Mouse (Mus musculus): ENCODE measurements around the gene Clec1b. TPM values are rescaled to one million over a fixed set of nuclear protein-coding genes. Genes with fewer than 3 reads are reported as not detected.

Clec1b gene
- polyA plus RNA-seq (2016; fragmentation: Nextera tagmentation; extraction: Ambion mirVana): 16.4 and 19.8 TPM in 2 replicates

DNA sequence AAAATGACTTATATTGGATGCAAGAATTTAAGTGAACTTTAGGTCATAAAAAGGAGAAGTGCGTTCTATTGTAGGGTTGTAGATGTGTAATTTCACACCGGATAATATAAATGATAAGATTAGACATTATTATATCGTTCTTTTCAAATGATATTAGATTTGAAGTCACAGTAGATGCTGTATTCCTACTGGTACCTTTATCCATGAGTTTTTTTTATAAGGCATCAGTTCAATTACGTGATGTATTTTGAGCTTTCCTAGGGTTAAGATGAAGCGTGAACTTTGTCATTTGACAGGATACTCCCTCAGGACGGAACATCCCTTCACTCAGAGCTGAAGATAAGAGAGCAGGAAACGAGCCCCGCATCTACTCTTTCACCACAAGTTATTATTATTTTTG, at the start of gene Clec1b:
TSS of gene Clec1b (plus strand) at position 301 of the 400 bp plus-strand sequence.
- H3K4me3 ChIP-seq: no peak within 1 kb of the TSS
- DNase-seq (ENCODE audit: extremely low spot score, low spot score): no peak
- no peaks in the 10 kb centered on the region for H3K27me3 ChIP-seq (ENCODE audit: poor library complexity, severe bottlenecking)
- H3K9me3 ChIP-seq: no peaks in the 10 kb centered on the region
- H3K4me1 ChIP-seq: no peaks in the 10 kb centered on the region
- no peaks in the 10 kb centered on the region for H3K36me3 ChIP-seq (replicated peaks)
- H3K27ac ChIP-seq: no peak within 1 kb of the TSS
- 85% methylated on average over 8 of the region's 8 CpGs for WGBS

DNA sequence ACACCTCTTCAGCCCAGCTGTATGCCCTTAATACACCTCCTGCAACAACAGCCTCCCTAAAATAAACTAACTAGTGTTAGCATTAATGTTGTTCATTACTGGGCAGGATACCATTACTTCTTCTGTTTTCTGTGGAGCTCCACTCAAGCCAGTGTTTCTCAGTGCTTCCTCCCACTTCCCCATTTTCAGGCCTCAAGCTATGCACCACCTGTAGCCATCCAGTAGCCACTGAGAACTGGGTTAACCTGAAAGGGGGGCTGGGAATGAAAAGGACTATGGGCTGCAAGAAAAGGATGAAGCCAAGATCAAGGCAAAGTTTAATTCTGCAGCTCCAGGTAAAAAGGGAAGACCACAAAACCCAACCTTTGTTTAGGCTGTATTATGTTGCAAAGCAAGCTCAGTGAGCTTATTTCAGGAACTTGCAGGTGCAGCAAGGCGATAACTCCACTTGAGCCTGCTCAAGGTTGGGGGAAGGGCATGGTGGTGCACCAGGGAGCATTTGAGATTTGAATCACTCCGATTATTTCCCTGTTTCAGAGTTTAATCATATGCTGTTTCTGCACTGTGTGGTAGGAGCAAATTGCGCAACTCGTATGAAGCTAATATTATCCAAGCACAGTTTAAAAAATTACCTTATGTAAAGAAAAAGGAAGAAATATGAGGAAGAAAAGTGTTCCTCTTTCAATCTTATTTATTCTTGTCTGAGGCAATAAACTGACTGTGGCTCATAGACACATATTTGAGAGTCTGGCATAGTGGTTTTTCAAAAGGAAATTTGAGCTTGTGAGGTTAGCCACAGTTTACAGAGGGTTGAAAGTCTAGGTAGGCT, 47.4 kb upstream of the Clec1b start:
- no peaks in the 10 kb centered on the region for H3K27me3 ChIP-seq (ENCODE audit: poor library complexity, severe bottlenecking)
- H3K9me3 ChIP-seq: peaks cover 11% of the 10 kb centered on the region; the same call in 1 of the 2 replicates
- no peak overlapping the region for H3K4me3 ChIP-seq
- WGBS: 62% methylated on average over 4 of the region's 4 CpGs
- H3K4me1 ChIP-seq: no peaks in the 10 kb centered on the region
- H3K36me3 ChIP-seq (replicated peaks): no peaks in the 10 kb centered on the region
- DNase-seq (ENCODE audit: extremely low spot score, low spot score): no peak
- no peak overlapping the region for H3K27ac ChIP-seq

DNA sequence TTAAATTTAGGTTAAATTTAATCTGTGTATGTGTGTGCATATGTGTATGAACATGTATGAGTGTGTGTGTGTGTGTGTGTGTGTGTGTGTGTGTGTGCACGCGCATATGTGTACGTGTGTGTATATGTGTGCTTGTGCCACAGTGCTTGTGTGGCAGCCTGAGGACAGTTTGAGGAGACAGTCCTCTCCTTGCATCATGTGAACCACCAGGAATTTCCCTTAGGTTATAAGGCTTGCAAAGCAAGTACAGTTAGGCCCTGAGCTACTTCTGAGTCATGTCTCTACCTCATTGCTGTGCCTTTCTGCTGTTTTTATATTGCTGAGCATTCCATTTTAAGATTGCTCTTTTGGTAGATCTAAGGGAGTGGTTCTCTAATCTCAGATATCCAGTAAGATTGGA, 46.0 kb upstream of the Clec1b start:
- H3K4me3 ChIP-seq: no peak overlapping the region
- H3K36me3 ChIP-seq (replicated peaks): no peaks in the 10 kb centered on the region
- WGBS: 98% methylated on average over 3 of the region's 3 CpGs
- peaks cover 11% of the 10 kb centered on the region; the same call in 1 of the 2 replicates for H3K9me3 ChIP-seq
- H3K27me3 ChIP-seq (ENCODE audit: poor library complexity, severe bottlenecking): no peaks in the 10 kb centered on the region
- H3K27ac ChIP-seq: no peak overlapping the region
- no peaks in the 10 kb centered on the region for H3K4me1 ChIP-seq
- DNase-seq (ENCODE audit: extremely low spot score, low spot score): no peak

DNA sequence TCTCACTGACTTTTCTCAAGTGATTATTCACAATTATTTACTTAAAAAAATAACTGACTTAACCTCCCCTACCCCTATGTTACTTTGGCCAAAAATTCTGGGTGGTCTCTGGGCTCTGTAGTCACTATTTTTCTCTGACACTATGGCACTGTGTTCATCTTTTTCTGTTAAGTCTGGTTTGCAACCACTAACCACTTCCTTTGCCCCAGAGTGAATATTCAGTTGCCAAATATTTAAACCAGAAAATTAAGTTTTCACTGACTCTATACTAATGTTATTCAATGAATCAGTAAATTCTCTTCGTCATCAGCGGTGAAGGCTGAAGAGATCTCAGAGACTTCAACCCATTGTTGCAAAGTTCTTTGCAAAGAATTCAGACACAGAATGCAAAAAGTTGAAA, 41.3 kb upstream of the Clec1b start:
- H3K9me3 ChIP-seq: no peaks in the 10 kb centered on the region
- H3K36me3 ChIP-seq (replicated peaks): no peaks in the 10 kb centered on the region
- no peak overlapping the region for H3K27ac ChIP-seq
- no peak overlapping the region for H3K4me3 ChIP-seq
- no peaks in the 10 kb centered on the region for H3K4me1 ChIP-seq
- WGBS: 97% methylated on average over 2 of the region's 2 CpGs
- no peak for DNase-seq (ENCODE audit: extremely low spot score, low spot score)
- H3K27me3 ChIP-seq (ENCODE audit: poor library complexity, severe bottlenecking): no peaks in the 10 kb centered on the region

DNA sequence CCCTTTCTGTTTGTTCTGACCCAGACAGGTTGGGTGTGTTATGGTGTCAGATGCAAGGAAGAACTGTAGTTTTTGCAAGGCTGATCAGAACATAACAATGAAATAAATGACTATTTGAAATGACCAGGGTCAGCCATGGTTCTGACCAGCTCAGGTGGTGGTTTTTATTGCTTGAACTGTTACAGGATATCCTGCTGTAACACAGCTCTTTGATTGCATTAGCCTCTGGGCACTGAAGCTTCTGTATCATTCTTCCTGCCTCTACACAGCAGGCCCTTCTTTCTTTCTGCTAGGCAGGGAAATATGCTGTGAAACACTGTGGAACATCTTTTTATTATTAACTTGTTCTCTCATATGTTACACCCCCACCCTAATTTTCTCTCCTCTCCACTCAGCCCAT, 40.7 kb upstream of the Clec1b start:
- Histone ChIP-seq H3K9me3 (no peaks in the 10 kb centered on the region), H3K4me1 (no peaks in the 10 kb centered on the region), H3K27ac (no peak overlapping the region), H3K36me3 (replicated peaks) (no peaks in the 10 kb centered on the region), H3K4me3 (no peak overlapping the region), H3K27me3 (ENCODE audit: poor library complexity, severe bottlenecking) (no peaks in the 10 kb centered on the region)
- DNase-seq (ENCODE audit: extremely low spot score, low spot score): no peak

DNA sequence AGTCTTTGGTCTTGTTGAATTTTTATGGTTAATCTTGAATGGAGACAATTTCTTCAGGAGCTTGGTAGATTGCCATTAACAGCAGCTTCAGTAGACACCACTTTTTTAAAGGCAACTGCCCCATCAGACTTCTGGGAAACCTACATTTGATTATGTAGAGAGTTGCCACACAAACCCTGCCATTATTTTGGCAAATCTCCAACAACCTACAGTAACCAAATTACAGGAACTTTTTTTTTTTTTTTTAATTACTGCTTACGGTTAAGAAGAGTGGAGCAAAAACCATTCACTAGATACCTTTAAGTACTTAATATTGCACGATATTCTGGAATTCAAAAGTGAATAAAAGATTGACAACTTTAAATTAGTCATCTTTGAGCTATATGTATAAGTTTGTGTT, 37.6 kb upstream of the Clec1b start:
- Histone ChIP-seq H3K27me3 (ENCODE audit: poor library complexity, severe bottlenecking) (no peaks in the 10 kb centered on the region), H3K4me1 (no peaks in the 10 kb centered on the region), H3K27ac (no peak overlapping the region), H3K9me3 (no peaks in the 10 kb centered on the region), H3K36me3 (replicated peaks) (no peaks in the 10 kb centered on the region), H3K4me3 (no peak overlapping the region)
- DNase-seq (ENCODE audit: extremely low spot score, low spot score): no peak
- 88% methylated on average over 2 of the region's 2 CpGs for WGBS

DNA sequence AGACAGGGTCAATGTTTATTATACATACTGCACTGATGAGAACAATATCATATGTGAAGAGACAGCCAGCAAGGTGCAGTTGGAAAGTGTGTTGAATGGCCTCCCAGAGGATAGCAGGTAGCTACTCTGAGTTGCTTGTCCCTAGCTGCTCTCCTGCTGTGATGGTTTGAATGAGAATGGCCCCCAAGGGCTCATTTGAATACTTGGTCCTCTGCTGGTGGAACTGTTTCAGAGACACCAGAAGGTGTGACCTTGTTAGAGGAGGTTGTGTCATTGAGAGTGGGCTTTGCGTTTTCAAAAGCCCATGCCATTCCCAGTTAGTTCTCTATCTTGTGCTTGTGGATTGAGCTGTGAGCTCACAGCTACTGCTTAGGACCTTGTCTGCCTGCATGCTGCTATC, 33.2 kb upstream of the Clec1b start:
- no peak overlapping the region for H3K27ac ChIP-seq
- no peak overlapping the region for H3K4me3 ChIP-seq
- H3K9me3 ChIP-seq: no peaks in the 10 kb centered on the region
- no peaks in the 10 kb centered on the region for H3K27me3 ChIP-seq (ENCODE audit: poor library complexity, severe bottlenecking)
- 34% methylated on average over 1 of the region's 1 CpGs for WGBS
- no peaks in the 10 kb centered on the region for H3K4me1 ChIP-seq
- no peak for DNase-seq (ENCODE audit: extremely low spot score, low spot score)
- no peaks in the 10 kb centered on the region for H3K36me3 ChIP-seq (replicated peaks)

DNA sequence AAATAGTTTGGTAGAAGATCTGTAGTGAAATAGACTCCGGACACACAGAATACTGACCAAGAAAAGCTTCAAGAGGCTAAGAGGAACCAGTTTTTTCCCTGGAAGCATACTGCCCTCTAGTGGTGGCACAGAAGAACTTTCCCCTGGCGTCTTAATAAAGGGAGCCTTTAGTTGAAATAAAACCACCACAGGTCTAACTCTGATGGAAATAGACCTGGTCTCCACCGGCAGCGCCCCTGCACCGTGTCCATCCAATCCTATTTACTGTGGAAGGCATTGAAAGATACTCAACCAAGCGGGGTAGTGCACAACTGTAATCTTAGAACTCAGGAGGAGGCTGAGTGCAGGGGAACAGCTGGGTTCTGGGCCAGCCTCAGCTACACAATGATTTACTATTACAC, 31.1 kb upstream of the Clec1b start:
- DNase-seq (ENCODE audit: extremely low spot score, low spot score): peak; percentile 25
- H3K9me3 ChIP-seq: no peaks in the 10 kb centered on the region
- H3K27me3 ChIP-seq (ENCODE audit: poor library complexity, severe bottlenecking): no peaks in the 10 kb centered on the region
- no peak overlapping the region for H3K4me3 ChIP-seq
- H3K27ac ChIP-seq: no peak overlapping the region
- 22% methylated on average over 6 of the region's 6 CpGs for WGBS
- no peaks in the 10 kb centered on the region for H3K4me1 ChIP-seq
- no peaks in the 10 kb centered on the region for H3K36me3 ChIP-seq (replicated peaks)

DNA sequence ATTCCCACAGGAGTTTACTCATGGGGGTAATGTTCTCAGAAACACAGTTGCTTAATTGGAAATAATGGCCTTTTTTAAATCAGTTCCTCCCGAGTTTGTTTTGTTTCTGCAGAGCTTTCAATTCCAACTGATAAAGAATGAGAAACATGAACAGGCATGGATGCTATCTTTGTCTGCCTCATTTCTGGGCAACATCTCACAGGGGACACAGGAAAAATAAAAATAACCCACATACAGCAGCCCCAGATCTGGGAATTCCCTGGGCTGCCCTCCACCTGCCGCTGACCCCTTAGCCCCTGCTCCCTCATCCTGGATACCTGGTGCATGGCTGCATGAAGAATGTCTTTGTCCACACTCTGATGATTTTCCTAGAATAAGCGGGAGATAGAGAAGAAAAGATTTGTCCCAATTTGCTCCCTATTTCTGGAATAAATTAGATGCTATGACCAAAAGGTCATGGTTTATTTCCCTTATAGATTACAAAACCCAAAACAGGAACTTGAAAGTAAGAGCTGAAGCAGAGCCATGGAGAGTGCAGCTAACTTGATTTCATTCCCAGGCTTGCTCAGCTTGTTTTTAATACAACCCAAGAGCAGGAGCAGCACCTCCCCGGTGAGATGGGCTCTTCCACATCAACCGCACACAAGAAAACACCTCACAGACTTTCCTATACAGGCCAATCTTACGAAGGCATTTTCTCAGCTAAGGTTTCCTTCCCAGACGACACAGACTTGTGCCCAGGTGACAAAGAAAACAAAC, 27.5 kb upstream of the Clec1b start:
- Histone ChIP-seq H3K27me3 (ENCODE audit: poor library complexity, severe bottlenecking) (no peaks in the 10 kb centered on the region), H3K9me3 (no peaks in the 10 kb centered on the region), H3K36me3 (replicated peaks) (no peaks in the 10 kb centered on the region), H3K27ac (no peak overlapping the region), H3K4me3 (no peak overlapping the region), H3K4me1 (no peaks in the 10 kb centered on the region)
- 72% methylated on average over 7 of the region's 7 CpGs for WGBS
- no peak for DNase-seq (ENCODE audit: extremely low spot score, low spot score)

DNA sequence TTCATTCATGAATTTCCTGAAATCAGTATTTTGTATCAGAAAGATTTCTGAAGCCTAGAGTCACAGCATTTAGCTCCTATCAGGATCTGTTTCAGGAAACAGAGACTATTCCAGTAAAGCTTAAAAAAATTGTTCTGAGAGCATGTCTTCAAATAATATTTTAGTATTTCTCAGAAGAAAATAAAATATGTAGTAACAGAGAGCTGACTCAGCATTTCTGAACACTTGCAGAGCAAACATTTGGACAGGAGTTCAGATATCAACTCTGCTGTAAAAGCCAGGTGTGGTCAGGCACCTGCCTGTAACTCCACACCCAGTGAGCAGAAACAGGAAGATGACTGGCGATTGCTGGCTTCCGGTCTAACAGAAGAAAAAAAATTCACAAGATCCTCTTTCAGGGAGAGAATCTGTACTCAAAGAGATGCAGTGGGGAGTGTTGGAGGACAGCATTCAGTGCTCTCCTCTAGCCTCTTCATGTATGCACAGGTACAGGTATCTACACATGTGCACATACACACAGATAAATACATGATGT, 22.1 kb upstream of the Clec1b start:
- Histone ChIP-seq H3K4me1 (no peaks in the 10 kb centered on the region), H3K36me3 (replicated peaks) (no peaks in the 10 kb centered on the region), H3K4me3 (no peak overlapping the region), H3K27ac (no peak overlapping the region), H3K27me3 (ENCODE audit: poor library complexity, severe bottlenecking) (no peaks in the 10 kb centered on the region), H3K9me3 (no peaks in the 10 kb centered on the region)
- WGBS: 89% methylated on average over 2 of the region's 2 CpGs
- DNase-seq (ENCODE audit: extremely low spot score, low spot score): no peak

DNA sequence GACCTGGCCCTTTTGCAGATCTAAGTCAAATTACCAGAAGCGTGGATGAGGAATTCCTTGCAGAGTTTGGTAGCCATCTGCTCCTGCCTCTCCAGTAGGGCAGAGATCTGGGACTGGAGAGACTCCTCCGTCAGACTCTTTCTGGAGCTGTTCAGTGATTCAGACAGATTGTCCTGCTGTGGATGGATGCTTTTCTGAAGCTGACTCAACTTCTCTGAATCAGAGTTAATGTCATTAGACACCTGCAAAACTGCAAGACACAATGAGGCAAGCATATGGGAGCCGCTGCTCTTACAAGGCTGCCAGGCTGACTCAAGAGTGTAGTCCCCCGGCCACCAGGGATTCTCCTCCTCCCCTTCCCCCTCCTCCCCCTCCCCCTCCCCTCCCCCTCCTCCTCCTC, 16.6 kb upstream of the Clec1b start:
- H3K4me3 ChIP-seq: no peak overlapping the region
- H3K4me1 ChIP-seq: peaks cover 7% of the 10 kb centered on the region; the same call in 1 of the 2 replicates
- no peaks in the 10 kb centered on the region for H3K27me3 ChIP-seq (ENCODE audit: poor library complexity, severe bottlenecking)
- H3K36me3 ChIP-seq (replicated peaks): no peaks in the 10 kb centered on the region
- 72% methylated on average over 4 of the region's 4 CpGs for WGBS
- H3K9me3 ChIP-seq: no peaks in the 10 kb centered on the region
- DNase-seq (ENCODE audit: extremely low spot score, low spot score): no peak
- no peak overlapping the region for H3K27ac ChIP-seq

DNA sequence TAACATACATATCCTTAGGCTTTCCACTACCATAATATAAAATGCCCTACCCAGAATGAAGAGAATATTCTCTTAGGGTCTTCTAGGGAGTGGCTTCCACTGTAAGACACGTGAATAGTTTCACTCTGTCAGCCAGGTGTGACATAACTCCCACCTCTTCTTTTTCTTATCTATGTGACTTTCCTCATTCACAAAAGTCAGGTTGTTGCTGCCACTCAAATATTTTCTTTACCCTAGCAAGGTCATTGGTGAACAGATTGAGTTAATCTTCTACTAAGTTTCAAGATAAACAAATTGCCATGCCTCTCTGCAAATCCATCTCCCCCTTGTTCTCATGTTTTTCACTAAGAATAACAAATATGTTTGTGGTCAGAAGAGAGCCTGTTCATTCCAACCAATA, 15.4 kb upstream of the Clec1b start:
- no peak overlapping the region for H3K4me3 ChIP-seq
- H3K4me1 ChIP-seq: peaks cover 7% of the 10 kb centered on the region; the same call in 1 of the 2 replicates
- H3K9me3 ChIP-seq: no peaks in the 10 kb centered on the region
- H3K27me3 ChIP-seq (ENCODE audit: poor library complexity, severe bottlenecking): no peaks in the 10 kb centered on the region
- DNase-seq (ENCODE audit: extremely low spot score, low spot score): no peak
- 89% methylated on average over 1 of the region's 1 CpGs for WGBS
- H3K36me3 ChIP-seq (replicated peaks): no peaks in the 10 kb centered on the region
- H3K27ac ChIP-seq: no peak overlapping the region

DNA sequence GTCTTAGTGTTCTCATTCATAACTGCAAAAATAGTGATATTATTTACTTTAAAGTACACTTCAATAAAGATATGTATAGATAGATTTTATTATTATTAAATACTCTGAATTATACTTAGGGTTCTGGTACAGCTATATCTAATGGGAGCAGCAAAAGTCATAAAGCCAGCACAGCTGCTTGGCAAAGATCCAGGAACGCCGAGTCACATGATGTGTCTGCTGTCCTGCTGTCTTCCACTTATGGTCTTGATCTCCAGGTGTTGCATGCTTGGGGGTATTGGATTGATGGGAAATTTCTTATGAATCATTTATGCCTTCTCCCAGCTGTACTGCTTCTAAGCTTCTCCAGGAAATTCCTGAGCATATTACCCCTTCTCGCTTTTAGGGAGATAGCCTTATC, 13.6 kb upstream of the Clec1b start:
- H3K27me3 ChIP-seq (ENCODE audit: poor library complexity, severe bottlenecking): no peaks in the 10 kb centered on the region
- WGBS: 91% methylated on average over 3 of the region's 3 CpGs

More for the DNA sequence above, 13.6 kb upstream of the Clec1b start:
- peaks cover 7% of the 10 kb centered on the region; the same call in 1 of the 2 replicates for H3K4me1 ChIP-seq
- H3K36me3 ChIP-seq (replicated peaks): no peaks in the 10 kb centered on the region
- no peak for DNase-seq (ENCODE audit: extremely low spot score, low spot score)
- no peak overlapping the region for H3K27ac ChIP-seq
- no peaks in the 10 kb centered on the region for H3K9me3 ChIP-seq
- no peak overlapping the region for H3K4me3 ChIP-seq

Data from forebrain, embryonic 10.5 days (tissue).